Mouse (Mus musculus): ENCODE results near the gene Sag.

Gene Sag

GRCm38 (mm10) chr1:87803576-87803975 is at the start of gene Sag:
Gene Sag (plus strand): TSS chr1:87803680.
- no peak for DNase-seq (ENCODE audit: low spot score)

- peak; percentile 91 for DNase-seq (ENCODE audit: low spot score)
Observed at GRCm38 (mm10) chr1:87755641-87756470, 47.6 kb upstream of the Sag start, which contains the start of gene Atg16l1. Gene Atg16l1 (plus strand): TSS chr1:87755870.

GRCm38 (mm10) chr1:87763821-87764220 is 39.7 kb upstream of the Sag start:
- no peak for DNase-seq (ENCODE audit: low spot score)

GRCm38 (mm10) chr1:87765741-87766140 is 37.7 kb upstream of the Sag start:
- no peak for DNase-seq (ENCODE audit: low spot score)

- DNase-seq (ENCODE audit: low spot score) = no peak
Observed at GRCm38 (mm10) chr1:87766233-87766632, 37.2 kb upstream of the Sag start.

- no peak for DNase-seq (ENCODE audit: low spot score)
Observed at GRCm38 (mm10) chr1:87769263-87769662, 34.2 kb upstream of the Sag start.

- DNase-seq (ENCODE audit: low spot score) = no peak
Observed at GRCm38 (mm10) chr1:87770486-87770885, 33.0 kb upstream of the Sag start.

GRCm38 (mm10) chr1:87771724-87772123 is 31.8 kb upstream of the Sag start:
- DNase-seq (ENCODE audit: low spot score) = no peak

GRCm38 (mm10) chr1:87773336-87773735 is 30.1 kb upstream of the Sag start:
- no peak for DNase-seq (ENCODE audit: low spot score)

- no peak for DNase-seq (ENCODE audit: low spot score)
Observed at GRCm38 (mm10) chr1:87774845-87775244, 28.6 kb upstream of the Sag start.

- DNase-seq (ENCODE audit: low spot score) = no peak
Observed at GRCm38 (mm10) chr1:87779204-87779785, 24.2 kb upstream of the Sag start.

GRCm38 (mm10) chr1:87785703-87786102 is 17.8 kb upstream of the Sag start:
- no peak for DNase-seq (ENCODE audit: low spot score)

GRCm38 (mm10) chr1:87786251-87786650 is 17.2 kb upstream of the Sag start:
- no peak for DNase-seq (ENCODE audit: low spot score)

GRCm38 (mm10) chr1:87789665-87790064 is 13.8 kb upstream of the Sag start:
- no peak for DNase-seq (ENCODE audit: low spot score)

- DNase-seq (ENCODE audit: low spot score) = no peak
Observed at GRCm38 (mm10) chr1:87792438-87793137, 10.9 kb upstream of the Sag start.

- no peak for DNase-seq (ENCODE audit: low spot score)
Observed at GRCm38 (mm10) chr1:87793138-87793449, 10.4 kb upstream of the Sag start.

- DNase-seq (ENCODE audit: low spot score) = no peak
Observed at GRCm38 (mm10) chr1:87797702-87798101, 5.8 kb upstream of the Sag start.

- DNase-seq (ENCODE audit: low spot score) = no peak
Observed at GRCm38 (mm10) chr1:87798306-87798705, 5.2 kb upstream of the Sag start.

- DNase-seq (ENCODE audit: low spot score) = no peak
Observed at GRCm38 (mm10) chr1:87807751-87808150, 4.3 kb downstream of the Sag start.

GRCm38 (mm10) chr1:87811391-87811790 is 7.9 kb downstream of the Sag start:
- no peak for DNase-seq (ENCODE audit: low spot score)

- no peak for DNase-seq (ENCODE audit: low spot score)
Observed at GRCm38 (mm10) chr1:87812061-87812460, 8.6 kb downstream of the Sag start.

GRCm38 (mm10) chr1:87813155-87813554 is 9.7 kb downstream of the Sag start:
- no peak for DNase-seq (ENCODE audit: low spot score)

- no peak for DNase-seq (ENCODE audit: low spot score)
Observed at GRCm38 (mm10) chr1:87813681-87814080, 10.2 kb downstream of the Sag start.

All from ovary, adult 18-20 months (tissue).